Mouse (Mus musculus) liver, embryonic 12.5 days (tissue): Measurements from ENCODE around the gene Lrba. TPM values are rescaled to one million over a fixed set of nuclear protein-coding genes. Genes with fewer than 3 reads are reported as not detected.
A peak's percentile ranks its signal among the peaks of the same experiment; 100 is the strongest.

Source experiments
- ATAC-seq: fragments of 200-750 bp; cut with Nextera tagmentation; 2 replicates; pipeline ENCODE4 v1.8.0; 2017; ENCODE audit warnings: moderate number of reproducible peaks, mild to moderate bottlenecking, moderate library complexity
- H3K27ac ChIP-seq: fragments of 300-500 bp; sonication (generic); 2 replicates; pipeline ENCODE4 v1.5.1; 2016; ENCODE audit warnings: mild to moderate bottlenecking
- H3K27me3 ChIP-seq: fragments of 300-500 bp; sonication (generic); replicated peaks from 2 replicates; pipeline ENCODE4 v1.6.1; 2016; ENCODE audit warnings: mild to moderate bottlenecking, moderate library complexity
- H3K36me3 ChIP-seq: fragments of 300-500 bp; sonication (generic); 2 replicates; pipeline ENCODE4 v1.6.1; 2016; ENCODE audit warnings: mild to moderate bottlenecking, moderate library complexity
- H3K4me1 ChIP-seq: fragments of 300-500 bp; sonication (generic); 2 replicates; pipeline ENCODE4 v1.6.1; 2016
- H3K4me2 ChIP-seq: fragments of 300-500 bp; sonication (generic); 2 replicates; pipeline ENCODE4 v1.6.1; 2016; ENCODE audit warnings: mild to moderate bottlenecking, moderate library complexity
- H3K4me3 ChIP-seq: fragments of 300-500 bp; sonication (generic); 2 replicates; pipeline ENCODE4 v1.5.1; 2016; ENCODE audit warnings: mild to moderate bottlenecking, moderate library complexity
- H3K9ac ChIP-seq: fragments of 300-500 bp; sonication (generic); 2 replicates; pipeline ENCODE4 v1.6.1; 2016; ENCODE audit warnings: mild to moderate bottlenecking, moderate library complexity
- H3K9me3 ChIP-seq: fragments of 300-500 bp; sonication (generic); replicated peaks from 2 replicates; pipeline ENCODE4 v1.6.1; 2016; ENCODE audit warnings: mild to moderate bottlenecking, moderate library complexity
- WGBS: fragments of 180-500 bp; shearing (Covaris S2); methylation state at CpG from one replicate; pipeline ENCODE4 v1.1.7; 2016; ENCODE audit not compliant: insufficient replicate concordance; 5-methylcytosine and 5-hydroxymethylcytosine counted together
- polyA plus RNA-seq: library from polyadenylated mRNA; unstranded; fragments of >200 nt; fragmentation: Nextera tagmentation; extraction: Ambion mirVana; gene quantifications from 2 replicates; pipeline ENCODE4 v1.2.1, GENCODE M21; 2016

Lrba gene
- polyA plus RNA-seq, result 3.3 and 3.6 TPM in 2 replicates

DNA sequence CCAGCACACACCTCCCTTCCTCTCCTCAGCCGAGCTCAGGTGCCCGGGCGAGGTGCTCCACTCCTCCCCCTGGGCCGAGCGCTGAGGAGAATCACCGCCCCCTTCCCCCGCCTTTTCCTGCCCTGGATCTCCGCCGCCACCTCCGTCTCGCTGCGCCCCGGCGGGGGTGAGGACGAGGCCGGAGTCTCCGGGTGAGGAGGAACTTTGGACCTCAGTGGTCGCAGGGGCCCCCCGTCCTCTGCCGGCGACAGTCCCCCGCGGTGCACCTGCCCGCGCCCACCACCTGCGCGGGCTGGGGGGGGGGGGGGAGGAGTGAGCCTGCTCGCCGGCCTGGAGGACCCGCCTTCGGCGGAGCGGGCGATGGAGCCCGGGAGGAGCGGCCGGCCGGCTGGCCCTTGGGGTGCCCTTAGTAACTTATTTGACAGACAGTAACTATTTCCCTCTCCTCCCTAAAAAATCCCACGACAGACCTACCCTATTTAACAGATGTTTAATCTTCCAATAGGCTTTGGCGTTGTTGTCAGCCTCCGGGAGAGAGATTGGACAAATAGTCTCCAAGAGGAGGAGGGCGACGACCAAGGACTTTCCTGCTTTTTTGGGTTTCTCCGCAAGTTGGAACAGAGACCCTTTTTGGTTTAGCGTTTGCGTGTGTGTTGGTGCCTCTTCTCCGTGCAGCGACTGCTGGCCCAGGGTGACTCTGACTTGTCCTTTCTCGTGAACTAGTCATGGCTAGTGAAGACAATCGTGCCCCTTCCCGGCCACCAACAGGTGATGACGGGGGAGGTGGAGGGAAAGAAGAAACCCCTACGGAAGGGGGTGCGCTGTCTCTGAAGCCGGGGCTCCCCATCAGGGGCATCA, at the start of gene Lrba:
Gene Lrba (plus strand): TSS at position 117 of the 858 bp plus-strand sequence.
- Histone ChIP-seq H3K36me3 (peaks cover 6% of the 10 kb centered on the region; the same call in 1 of the 2 replicates), H3K9ac (peak within 1 kb of the TSS; percentile 95), H3K27ac (peak within 1 kb of the TSS; percentile 91), H3K4me1 (peaks cover 13% of the 10 kb centered on the region), H3K27me3 (peaks cover 5% of the 10 kb centered on the region; the same call in 1 of the 2 replicates), H3K9me3 (no peaks in the 10 kb centered on the region), H3K4me3 (peak within 1 kb of the TSS; percentile 90), H3K4me2 (peak within 1 kb of the TSS; percentile 97)
- under 1% methylated on average over 49 of the region's 55 CpGs for WGBS
- ATAC-seq, result peak; percentile 88

DNA sequence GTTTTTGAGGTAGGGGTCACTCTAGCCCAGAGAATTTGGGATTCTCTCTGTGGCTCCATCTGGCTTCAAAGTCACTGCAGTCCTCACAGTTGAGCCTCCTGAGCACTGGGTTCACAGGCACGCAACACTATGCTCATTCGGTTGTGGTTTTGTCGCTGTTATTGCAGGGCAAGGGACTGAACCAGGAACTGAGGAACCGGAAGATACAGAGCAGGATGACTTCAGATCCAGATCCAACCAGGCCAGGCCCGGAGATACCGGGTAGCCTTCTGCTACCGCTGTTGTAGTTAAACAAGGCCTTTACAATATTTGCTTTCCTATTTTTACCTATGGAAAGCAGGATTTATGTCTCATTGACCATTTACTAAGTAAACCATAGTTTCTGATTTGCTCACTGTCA, 44.8 kb upstream of the Lrba start:
- 70% methylated on average over 7 of the region's 7 CpGs for WGBS
- no peak overlapping the region for H3K9ac ChIP-seq
- H3K27me3 ChIP-seq, result no peaks in the 10 kb centered on the region
- no peak for ATAC-seq
- H3K4me1 ChIP-seq, result no peaks in the 10 kb centered on the region
- H3K4me3 ChIP-seq, result no peak overlapping the region
- H3K4me2 ChIP-seq, result no peak overlapping the region
- H3K36me3 ChIP-seq, result no peaks in the 10 kb centered on the region
- no peak overlapping the region for H3K27ac ChIP-seq
- no peaks in the 10 kb centered on the region for H3K9me3 ChIP-seq

DNA sequence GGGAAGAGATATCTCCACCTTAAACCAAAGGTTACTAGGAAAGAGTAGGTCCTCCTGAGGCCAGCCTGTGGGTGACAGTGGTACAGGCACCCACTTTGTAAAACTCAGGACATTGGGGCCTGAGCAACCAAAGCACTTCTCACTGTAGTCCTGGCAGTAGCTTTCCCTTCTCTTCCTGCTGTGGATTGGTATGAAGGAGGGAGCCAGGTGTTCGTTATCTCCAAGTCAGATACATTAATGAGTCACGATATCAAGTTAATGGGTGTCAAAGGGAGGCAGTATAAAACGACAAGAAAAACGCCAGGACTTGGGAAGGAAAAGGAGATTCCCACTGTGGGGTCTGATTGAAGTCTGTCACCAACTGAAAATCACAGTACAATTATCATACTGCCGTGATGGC, 43.4 kb upstream of the Lrba start:
- Histone ChIP-seq H3K9me3 (no peaks in the 10 kb centered on the region), H3K4me2 (no peak overlapping the region), H3K27ac (no peak overlapping the region), H3K36me3 (no peaks in the 10 kb centered on the region), H3K9ac (no peak overlapping the region), H3K27me3 (no peaks in the 10 kb centered on the region), H3K4me1 (no peaks in the 10 kb centered on the region), H3K4me3 (no peak overlapping the region)
- 53% methylated on average over 5 of the region's 5 CpGs for WGBS
- no peak for ATAC-seq

DNA sequence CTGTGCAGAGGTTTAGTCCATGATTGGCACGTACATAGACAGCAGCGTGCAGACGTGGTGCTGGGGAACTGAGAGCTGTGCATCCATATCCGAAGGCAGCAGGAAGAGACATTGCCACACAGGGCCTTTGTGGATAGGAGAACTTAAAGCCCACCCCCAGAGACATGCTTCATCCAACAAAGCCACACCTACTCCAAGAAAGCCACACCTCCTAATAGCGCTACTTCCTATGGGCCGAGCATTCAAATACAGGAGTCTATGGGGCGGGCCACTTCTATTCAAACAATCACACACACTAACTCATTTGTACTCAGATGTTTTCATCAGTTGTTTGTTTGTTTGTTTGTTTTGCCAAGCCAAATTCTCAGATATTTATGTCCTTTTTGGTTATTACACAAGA, 39.9 kb upstream of the Lrba start:
- H3K9ac ChIP-seq, result no peak overlapping the region
- H3K4me2 ChIP-seq, result no peak overlapping the region
- no peaks in the 10 kb centered on the region for H3K4me1 ChIP-seq
- no peak overlapping the region for H3K27ac ChIP-seq
- 66% methylated on average over 7 of the region's 7 CpGs for whole genome bisulfite sequencing
- no peaks in the 10 kb centered on the region for H3K36me3 ChIP-seq
- no peak overlapping the region for H3K4me3 ChIP-seq
- ATAC-seq, result no peak
- H3K27me3 ChIP-seq, result no peaks in the 10 kb centered on the region
- no peaks in the 10 kb centered on the region for H3K9me3 ChIP-seq

DNA sequence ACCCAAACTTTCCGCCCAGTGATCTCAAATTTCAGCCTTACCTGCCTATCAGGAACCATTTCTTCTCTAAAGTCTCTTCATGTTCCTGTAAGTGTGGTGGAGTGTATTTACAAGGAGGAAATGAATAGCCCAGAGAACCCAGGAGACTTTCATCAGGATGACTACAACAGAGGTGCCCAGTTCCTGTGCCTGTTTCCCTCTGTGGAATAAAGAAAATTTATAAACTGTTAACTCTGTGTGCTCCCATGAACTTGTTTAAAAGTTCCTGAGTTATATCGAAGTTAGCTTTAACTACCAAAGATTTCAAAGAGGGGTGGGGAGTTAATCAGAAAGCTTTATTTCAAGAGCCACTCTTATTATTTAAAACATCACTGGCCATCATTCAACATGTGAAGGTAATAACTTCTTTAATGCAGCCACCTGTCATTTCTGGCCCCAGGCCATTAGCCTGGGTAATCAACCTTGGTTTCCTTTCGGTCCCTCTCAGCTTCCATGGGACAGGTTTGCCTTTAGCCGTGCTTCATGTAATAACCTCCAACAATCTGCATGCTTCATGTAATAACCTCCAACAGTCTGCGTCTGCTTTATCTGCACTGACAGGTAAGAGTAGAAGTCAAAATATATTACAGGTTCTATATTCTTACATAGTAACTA, 36.6 kb upstream of the Lrba start:
- no peaks in the 10 kb centered on the region for H3K36me3 ChIP-seq
- no peak overlapping the region for H3K27ac ChIP-seq
- no peaks in the 10 kb centered on the region for H3K9me3 ChIP-seq
- H3K4me3 ChIP-seq, result no peak overlapping the region
- H3K4me2 ChIP-seq, result no peak overlapping the region
- H3K4me1 ChIP-seq, result no peaks in the 10 kb centered on the region
- WGBS, result 64% methylated on average over 5 of the region's 5 CpGs
- no peak overlapping the region for H3K9ac ChIP-seq
- no peaks in the 10 kb centered on the region for H3K27me3 ChIP-seq
- no peak for ATAC-seq

DNA sequence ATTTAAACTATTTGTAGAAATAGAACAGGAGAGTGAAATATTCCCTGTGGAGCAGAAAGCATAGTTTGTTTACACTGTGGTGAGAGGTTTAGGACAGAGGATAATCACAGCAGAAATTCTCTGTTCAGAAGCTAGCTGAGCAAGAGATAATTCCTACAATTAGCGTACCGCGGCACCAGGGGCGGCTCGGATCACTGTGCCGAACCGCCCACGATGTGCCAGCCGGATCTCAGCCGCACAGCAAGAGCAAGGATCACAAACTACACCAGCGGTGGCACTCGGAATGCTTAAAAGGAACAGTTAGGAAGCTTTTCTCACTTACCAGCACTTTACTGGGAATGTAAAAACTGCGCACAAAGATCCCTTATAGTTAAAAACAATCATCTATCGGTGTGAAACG, 28.5 kb upstream of the Lrba start:
- Histone ChIP-seq H3K9ac (no peak overlapping the region), H3K27me3 (no peaks in the 10 kb centered on the region), H3K36me3 (no peaks in the 10 kb centered on the region), H3K27ac (no peak overlapping the region), H3K4me2 (no peak overlapping the region), H3K4me1 (no peaks in the 10 kb centered on the region), H3K9me3 (no peaks in the 10 kb centered on the region), H3K4me3 (no peak overlapping the region)
- 57% methylated on average over 15 of the region's 15 CpGs for WGBS
- no peak for ATAC-seq

DNA sequence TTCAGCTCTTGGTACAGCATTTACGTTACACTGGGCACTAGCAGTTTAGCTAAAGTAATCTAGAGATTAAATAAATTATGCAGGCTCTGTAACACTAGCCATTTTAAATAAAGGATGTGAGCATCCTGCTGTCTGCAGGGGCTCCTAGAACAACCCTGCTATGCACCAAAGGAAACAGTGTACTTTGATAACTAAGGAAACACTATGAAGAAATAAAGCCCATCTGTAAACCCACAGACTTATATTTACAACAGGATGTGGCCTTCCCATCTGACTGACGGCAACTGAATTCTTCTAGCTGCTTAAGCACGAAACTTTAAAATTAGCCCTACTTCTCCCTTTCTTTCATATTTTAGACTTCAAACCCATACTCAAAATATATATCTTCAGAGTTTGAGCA, 28.0 kb upstream of the Lrba start:
- H3K9me3 ChIP-seq, result no peaks in the 10 kb centered on the region
- no peak overlapping the region for H3K9ac ChIP-seq
- no peaks in the 10 kb centered on the region for H3K4me1 ChIP-seq
- no peak overlapping the region for H3K4me2 ChIP-seq
- ATAC-seq, result no peak
- H3K36me3 ChIP-seq, result no peaks in the 10 kb centered on the region
- WGBS, result 50% methylated on average over 3 of the region's 3 CpGs
- H3K4me3 ChIP-seq, result no peak overlapping the region
- H3K27ac ChIP-seq, result no peak overlapping the region
- no peaks in the 10 kb centered on the region for H3K27me3 ChIP-seq

DNA sequence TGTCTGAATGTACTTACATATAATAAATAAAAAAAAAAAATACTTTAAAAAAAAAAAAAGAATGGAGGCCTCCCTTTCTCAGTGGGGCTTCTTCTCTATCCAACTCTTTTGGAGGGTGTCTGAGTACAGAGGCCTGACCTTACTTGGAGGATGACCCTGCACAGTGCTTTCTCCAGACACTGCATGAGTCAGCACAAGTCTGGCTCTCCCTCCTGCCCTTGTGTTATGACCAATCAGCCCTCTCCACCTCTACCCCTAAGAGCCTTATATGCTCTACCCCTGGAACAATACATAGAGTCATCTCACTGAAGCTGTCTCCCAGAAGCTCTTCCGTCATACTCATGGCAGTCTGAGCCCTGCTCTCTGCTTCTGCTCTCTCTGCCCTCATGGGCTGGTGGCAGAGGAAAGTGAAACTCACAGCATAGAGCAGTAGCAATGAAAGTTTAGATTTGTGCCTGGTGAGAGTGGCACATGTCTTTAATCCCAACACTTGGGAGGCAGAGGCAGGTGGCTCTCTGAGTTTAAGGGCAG, 22.8 kb upstream of the Lrba start:
- no peak overlapping the region for H3K9ac ChIP-seq
- 50% methylated on average over 1 of the region's 1 CpGs for WGBS
- no peaks in the 10 kb centered on the region for H3K4me1 ChIP-seq
- no peaks in the 10 kb centered on the region for H3K27me3 ChIP-seq
- no peak overlapping the region for H3K27ac ChIP-seq
- H3K36me3 ChIP-seq, result no peaks in the 10 kb centered on the region
- H3K4me2 ChIP-seq, result no peak overlapping the region
- no peak for ATAC-seq
- no peaks in the 10 kb centered on the region for H3K9me3 ChIP-seq
- H3K4me3 ChIP-seq, result no peak overlapping the region

DNA sequence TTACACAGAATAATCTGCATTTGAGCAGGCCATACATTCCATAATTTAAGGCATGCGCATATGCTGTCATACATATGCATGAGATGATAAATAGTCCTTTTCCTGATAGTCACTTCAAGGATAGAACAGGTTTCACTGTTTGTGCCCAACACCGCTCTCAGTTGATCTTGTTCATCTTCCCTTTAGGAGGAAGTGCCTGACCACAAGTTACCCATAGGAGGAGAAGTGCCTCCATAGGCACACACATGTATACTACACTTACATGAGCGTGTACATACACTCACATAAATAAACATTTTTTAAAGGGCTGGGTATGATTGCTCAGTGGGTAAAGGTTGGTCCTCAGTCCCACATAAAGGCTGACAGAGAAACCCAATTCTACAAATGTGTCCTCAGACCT, 22.0 kb upstream of the Lrba start:
- WGBS, result 60% methylated on average over 3 of the region's 3 CpGs
- H3K36me3 ChIP-seq, result no peaks in the 10 kb centered on the region
- no peak overlapping the region for H3K4me2 ChIP-seq
- no peaks in the 10 kb centered on the region for H3K9me3 ChIP-seq
- no peak overlapping the region for H3K9ac ChIP-seq
- no peak overlapping the region for H3K4me3 ChIP-seq
- no peaks in the 10 kb centered on the region for H3K27me3 ChIP-seq
- H3K27ac ChIP-seq, result no peak overlapping the region
- no peak for ATAC-seq
- H3K4me1 ChIP-seq, result no peaks in the 10 kb centered on the region

DNA sequence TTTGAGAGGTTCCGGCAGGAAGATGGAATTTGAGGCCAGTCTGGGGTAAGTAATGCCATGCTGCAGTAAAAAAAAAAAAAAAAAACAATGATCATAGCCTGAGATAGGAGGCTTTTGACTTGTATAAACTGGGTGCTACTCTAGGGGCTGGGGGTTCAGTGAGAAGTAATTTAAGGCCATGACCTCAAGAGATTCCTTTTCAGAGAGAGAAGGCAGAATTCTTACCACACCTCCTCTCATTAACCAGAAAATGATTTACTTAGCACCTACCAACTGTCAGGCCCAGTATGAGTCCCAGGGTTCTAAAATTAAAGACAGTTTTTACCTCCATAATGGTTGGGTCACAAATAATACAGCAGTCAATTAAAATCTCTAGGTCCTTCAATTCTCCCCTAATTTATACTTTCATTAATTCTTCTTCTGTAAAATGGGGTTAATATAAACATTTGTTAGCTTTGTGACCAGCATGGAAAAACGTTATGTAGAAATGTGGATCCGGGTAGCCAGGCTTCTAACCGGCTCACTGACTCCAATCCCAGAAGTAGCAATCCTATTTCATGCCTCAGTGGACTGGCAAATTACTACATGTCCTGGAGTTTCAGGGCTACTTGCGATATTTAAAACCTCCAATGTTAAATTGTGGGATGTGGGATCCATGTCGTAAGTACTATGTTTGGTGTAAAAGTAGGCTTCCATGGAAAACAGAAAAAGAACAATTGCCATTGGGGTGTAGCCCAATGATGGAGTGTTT, 19.7 kb upstream of the Lrba start:
- Histone ChIP-seq H3K4me1 (no peaks in the 10 kb centered on the region), H3K4me3 (no peak overlapping the region), H3K4me2 (no peak overlapping the region), H3K9ac (no peak overlapping the region), H3K27me3 (no peaks in the 10 kb centered on the region), H3K9me3 (no peaks in the 10 kb centered on the region), H3K27ac (no peak overlapping the region), H3K36me3 (no peaks in the 10 kb centered on the region)
- WGBS, result 80% methylated on average over 6 of the region's 6 CpGs
- no peak for ATAC-seq

DNA sequence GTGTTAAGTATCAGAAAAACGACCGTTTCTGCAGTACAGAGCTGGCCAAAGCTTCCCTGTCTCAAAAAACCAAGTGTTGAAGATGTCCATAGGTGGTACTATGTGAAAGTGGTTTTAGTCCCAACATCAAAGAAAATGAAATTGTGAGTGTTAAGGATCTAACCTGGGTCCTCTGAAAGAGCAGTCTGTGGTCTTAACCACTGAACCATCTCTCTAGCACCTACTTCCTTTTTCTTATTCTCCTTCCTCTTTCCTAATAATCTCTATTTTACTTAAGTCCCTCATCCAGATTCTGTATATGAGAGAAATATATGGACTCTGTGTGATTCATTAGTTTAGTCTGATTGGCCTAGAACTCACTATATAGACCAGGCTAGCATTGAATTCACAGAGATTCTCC, 17.9 kb upstream of the Lrba start:
- Histone ChIP-seq H3K27me3 (no peaks in the 10 kb centered on the region), H3K9ac (no peak overlapping the region), H3K4me2 (no peak overlapping the region), H3K4me1 (no peaks in the 10 kb centered on the region), H3K36me3 (no peaks in the 10 kb centered on the region), H3K9me3 (no peaks in the 10 kb centered on the region), H3K27ac (no peak overlapping the region), H3K4me3 (no peak overlapping the region)
- 48% methylated on average over 2 of the region's 2 CpGs for WGBS
- no peak for ATAC-seq
